Mouse (Mus musculus): ENCODE measurements around the gene Mkln1. TPM values are rescaled to one million over a fixed set of nuclear protein-coding genes. Genes with fewer than 3 reads are reported as not detected.

The Mkln1 gene
- total and polyA plus RNA-seq, 2 experiments from 2014 or later, result 93.5 to 119 TPM

GRCm38 (mm10) chr6:31521491-31522355, 123.2 kb downstream of the Mkln1 start:
- TF ChIP-seq CTCF (IDR thresholded peaks at IDR 0.05; ENCODE audit: low read depth), result no peak
- H3K27me3 ChIP-seq (ENCODE audit: insufficient read depth, low read length), result no peaks in the 10 kb centered on the region
- H3K9me3 ChIP-seq (ENCODE audit: low read length), result no peaks in the 10 kb centered on the region
- no peak overlapping the region for H3K4me3 ChIP-seq (ENCODE audit: low read depth, low read length)
- H3K4me1 ChIP-seq (ENCODE audit: insufficient read depth), result peaks cover 5% of the 10 kb centered on the region; the same call in 1 of the 2 replicates
- H3K36me3 ChIP-seq (ENCODE audit: insufficient read depth), result peaks cover 14% of the 10 kb centered on the region
- no peak overlapping the region for H3K9ac ChIP-seq
- no peak overlapping the region for H3K27ac ChIP-seq (ENCODE audit: low read depth, low read length)
- H3K4me2 ChIP-seq (ENCODE audit: low read depth), result no peak overlapping the region
- ATAC-seq (no peak), DNase-seq (no peak)
- 81% methylated on average over 8 of the region's 8 CpGs for WGBS

DNA sequence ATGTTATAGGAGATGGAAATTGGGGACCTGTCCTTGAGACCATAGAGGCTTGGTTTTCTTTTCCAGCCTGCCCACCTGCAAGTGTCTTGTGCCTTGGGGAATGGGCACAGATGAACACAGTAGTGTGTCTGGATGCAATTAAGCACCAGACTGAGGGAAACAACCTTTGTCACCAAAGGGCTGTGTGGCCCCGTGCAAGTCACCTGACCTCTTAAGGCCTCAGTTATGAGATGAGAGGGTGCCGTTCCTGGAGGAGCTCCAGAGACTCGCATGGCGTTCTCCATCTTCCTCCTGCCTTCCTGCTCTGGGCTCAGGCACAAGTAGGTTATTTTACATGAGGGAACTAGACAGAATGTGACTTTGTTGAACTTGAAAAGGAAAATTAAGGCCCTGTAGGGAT, 123.9 kb downstream of the Mkln1 start:
- Histone ChIP-seq H3K9me3 (ENCODE audit: low read length) (no peaks in the 10 kb centered on the region), H3K4me2 (ENCODE audit: low read depth) (no peak overlapping the region), H3K27ac (ENCODE audit: low read depth, low read length) (no peak overlapping the region), H3K4me3 (ENCODE audit: low read depth, low read length) (no peak overlapping the region), H3K27me3 (ENCODE audit: insufficient read depth, low read length) (no peaks in the 10 kb centered on the region), H3K4me1 (ENCODE audit: insufficient read depth) (peaks cover 5% of the 10 kb centered on the region; the same call in 1 of the 2 replicates), H3K9ac (no peak overlapping the region), H3K36me3 (ENCODE audit: insufficient read depth) (peaks cover 17% of the 10 kb centered on the region)
- DNase-seq, result no peak
- 82% methylated on average over 4 of the region's 4 CpGs for WGBS
- TF ChIP-seq CTCF (IDR thresholded peaks at IDR 0.05; ENCODE audit: low read depth), result no peak
- no peak for ATAC-seq

DNA sequence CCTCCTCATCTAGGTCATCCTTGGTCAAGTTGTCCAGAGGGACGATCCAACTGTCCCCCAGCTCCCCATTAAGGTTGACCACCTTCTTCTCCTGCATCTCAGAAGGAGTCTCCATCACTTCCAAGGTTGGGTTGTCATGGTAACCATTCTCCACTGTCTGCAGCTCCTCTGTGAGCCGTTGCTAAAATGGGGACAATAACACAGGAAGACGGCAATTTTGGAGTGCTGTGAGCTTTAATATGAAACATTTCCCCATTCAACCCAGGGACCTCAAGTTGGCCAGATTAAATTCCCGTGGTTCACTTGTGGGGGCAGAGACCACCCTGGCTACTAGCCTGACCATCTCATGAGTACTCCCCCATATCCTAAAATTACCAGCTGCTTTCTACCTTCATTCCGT, 124.5 kb downstream of the Mkln1 start:
- ATAC-seq (peak; percentile 53; the same call in 1 of the 2 replicates), DNase-seq (peak; percentile 51)
- Histone ChIP-seq H3K27me3 (ENCODE audit: insufficient read depth, low read length) (no peaks in the 10 kb centered on the region), H3K36me3 (ENCODE audit: insufficient read depth) (peaks cover 17% of the 10 kb centered on the region), H3K4me2 (ENCODE audit: low read depth) (no peak overlapping the region), H3K9me3 (ENCODE audit: low read length) (no peaks in the 10 kb centered on the region), H3K4me3 (ENCODE audit: low read depth, low read length) (no peak overlapping the region), H3K27ac (ENCODE audit: low read depth, low read length) (0 out of 2 replicates have a peak overlapping the region, but pooled peaks have one; percentile 41), H3K9ac (no peak overlapping the region), H3K4me1 (ENCODE audit: insufficient read depth) (peaks cover 5% of the 10 kb centered on the region; the same call in 1 of the 2 replicates)
- TF ChIP-seq CTCF (IDR thresholded peaks at IDR 0.05; ENCODE audit: low read depth), result no peak
- WGBS, result 40% methylated on average over 5 of the region's 5 CpGs

- H3K4me1 ChIP-seq (ENCODE audit: insufficient read depth), result peaks cover 5% of the 10 kb centered on the region; the same call in 1 of the 2 replicates
- no peaks in the 10 kb centered on the region for H3K27me3 ChIP-seq (ENCODE audit: insufficient read depth, low read length)
- no peak for DNase-seq
- H3K4me2 ChIP-seq (ENCODE audit: low read depth), result no peak overlapping the region
- no peak overlapping the region for H3K9ac ChIP-seq
- no peaks in the 10 kb centered on the region for H3K9me3 ChIP-seq (ENCODE audit: low read length)
- peaks cover 17% of the 10 kb centered on the region for H3K36me3 ChIP-seq (ENCODE audit: insufficient read depth)
- no peak for ATAC-seq
- H3K4me3 ChIP-seq (ENCODE audit: low read depth, low read length), result no peak overlapping the region
- WGBS, result 94% methylated on average over 4 of the region's 4 CpGs
- no peak for TF ChIP-seq CTCF (IDR thresholded peaks at IDR 0.05; ENCODE audit: low read depth)
- H3K27ac ChIP-seq (ENCODE audit: low read depth, low read length), result 0 out of 2 replicates have a peak overlapping the region, but pooled peaks have one; percentile 41
Observed at GRCm38 (mm10) chr6:31523657-31524056, 125.1 kb downstream of the Mkln1 start.

DNA sequence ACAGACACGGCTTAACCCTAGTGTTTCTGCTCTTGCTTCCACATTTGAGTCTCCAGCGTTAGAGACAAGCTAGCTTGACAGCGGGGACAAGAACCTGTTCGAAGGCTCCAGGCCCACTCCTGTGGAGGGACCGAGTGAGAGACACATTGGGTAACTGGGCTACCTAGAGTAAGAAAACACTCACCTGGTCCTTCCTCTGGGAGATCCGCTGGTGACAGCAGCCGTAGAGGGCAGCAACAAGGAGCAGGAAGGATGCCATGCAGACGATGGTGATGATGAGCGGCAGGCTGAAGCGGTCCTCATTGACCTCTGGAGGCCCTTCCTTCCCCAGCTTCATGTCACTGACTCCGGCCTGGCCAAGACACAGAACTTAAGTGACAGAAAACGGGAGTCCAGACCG, 125.6 kb downstream of the Mkln1 start:
- no peak overlapping the region for H3K9ac ChIP-seq
- ATAC-seq (no peak), DNase-seq (no peak)
- 94% methylated on average over 13 of the region's 13 CpGs for WGBS
- H3K9me3 ChIP-seq (ENCODE audit: low read length), result no peaks in the 10 kb centered on the region
- TF ChIP-seq CTCF (IDR thresholded peaks at IDR 0.05; ENCODE audit: low read depth), result no peak
- no peaks in the 10 kb centered on the region for H3K27me3 ChIP-seq (ENCODE audit: insufficient read depth, low read length)
- H3K36me3 ChIP-seq (ENCODE audit: insufficient read depth), result peaks cover 17% of the 10 kb centered on the region
- no peak overlapping the region for H3K4me3 ChIP-seq (ENCODE audit: low read depth, low read length)
- peaks cover 5% of the 10 kb centered on the region; the same call in 1 of the 2 replicates for H3K4me1 ChIP-seq (ENCODE audit: insufficient read depth)
- H3K27ac ChIP-seq (ENCODE audit: low read depth, low read length), result no peak overlapping the region
- no peak overlapping the region for H3K4me2 ChIP-seq (ENCODE audit: low read depth)

- DNase-seq (no peak), ATAC-seq (no peak)
- Histone ChIP-seq H3K4me1 (ENCODE audit: insufficient read depth) (peaks cover 5% of the 10 kb centered on the region; the same call in 1 of the 2 replicates), H3K4me3 (ENCODE audit: low read depth, low read length) (no peak overlapping the region), H3K9me3 (ENCODE audit: low read length) (no peaks in the 10 kb centered on the region), H3K36me3 (ENCODE audit: insufficient read depth) (peaks cover 17% of the 10 kb centered on the region), H3K9ac (no peak overlapping the region), H3K27ac (ENCODE audit: low read depth, low read length) (no peak overlapping the region), H3K4me2 (ENCODE audit: low read depth) (no peak overlapping the region), H3K27me3 (ENCODE audit: insufficient read depth, low read length) (no peaks in the 10 kb centered on the region)
- no peak for TF ChIP-seq CTCF (IDR thresholded peaks at IDR 0.05; ENCODE audit: low read depth)
- 92% methylated on average over 8 of the region's 8 CpGs for WGBS
Observed at GRCm38 (mm10) chr6:31524647-31525046, 126.1 kb downstream of the Mkln1 start.

DNA sequence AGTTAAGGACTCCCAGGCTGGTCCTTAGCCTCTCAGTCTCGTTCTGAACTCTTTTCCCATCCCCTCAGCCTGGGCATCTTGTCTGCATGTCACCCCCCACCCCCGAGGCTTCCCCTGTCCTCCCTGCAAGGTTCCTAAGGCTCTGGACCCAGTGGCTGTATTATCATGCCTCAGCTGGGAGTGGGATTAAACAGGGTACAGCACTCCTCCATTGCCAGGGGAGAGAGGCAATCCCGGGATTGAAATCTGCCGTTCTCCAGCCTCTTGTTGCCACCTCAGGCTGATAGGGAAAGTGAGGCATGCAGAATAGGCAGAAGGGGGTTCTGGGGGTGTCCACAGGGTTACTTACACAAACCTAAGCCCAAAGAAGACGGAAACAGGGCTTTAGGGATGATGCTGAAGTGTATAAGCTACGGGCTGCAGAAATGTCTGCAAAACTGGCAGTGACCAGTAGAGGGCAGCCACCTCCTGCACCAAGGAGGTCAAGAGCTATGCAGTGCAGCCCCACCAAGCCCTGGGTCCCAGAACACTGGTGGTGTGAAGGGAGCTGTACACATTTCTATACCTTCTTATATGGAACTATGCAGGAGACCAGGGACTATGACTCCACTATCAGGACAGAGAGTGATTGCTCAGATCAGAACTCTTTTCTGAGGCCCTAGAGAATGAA, 126.8 kb downstream of the Mkln1 start:
- ATAC-seq (peak; percentile 84), DNase-seq (peak; percentile 84)
- 76% methylated on average over 6 of the region's 6 CpGs for WGBS
- Histone ChIP-seq H3K4me3 (ENCODE audit: low read depth, low read length) (no peak overlapping the region), H3K36me3 (ENCODE audit: insufficient read depth) (peaks cover 17% of the 10 kb centered on the region), H3K4me1 (ENCODE audit: insufficient read depth) (peaks cover 5% of the 10 kb centered on the region; the same call in 1 of the 2 replicates), H3K27ac (ENCODE audit: low read depth, low read length) (no peak overlapping the region), H3K9me3 (ENCODE audit: low read length) (no peaks in the 10 kb centered on the region), H3K27me3 (ENCODE audit: insufficient read depth, low read length) (no peaks in the 10 kb centered on the region), H3K4me2 (ENCODE audit: low read depth) (no peak overlapping the region), H3K9ac (no peak overlapping the region)
- peak; percentile 93 for TF ChIP-seq CTCF (IDR thresholded peaks at IDR 0.05; ENCODE audit: low read depth)

All from forebrain, postnatal 0 days (tissue).